Mouse (Mus musculus) B cell, adult 67 days (primary cell): ENCODE data around the gene Dedd2. TPM values are rescaled to one million over a fixed set of nuclear protein-coding genes. Genes with fewer than 3 reads are reported as not detected.

Source experiments
- total RNA-seq, 2 experiments: library from RNA; stranded (reverse); gene quantifications; 4 replicates each; pipeline ENCODE4 v1.2.4; 2023

Gene Dedd2
- 10 to 100 TPM; 72.0 to 99.0 TPM for total RNA-seq

DNA sequence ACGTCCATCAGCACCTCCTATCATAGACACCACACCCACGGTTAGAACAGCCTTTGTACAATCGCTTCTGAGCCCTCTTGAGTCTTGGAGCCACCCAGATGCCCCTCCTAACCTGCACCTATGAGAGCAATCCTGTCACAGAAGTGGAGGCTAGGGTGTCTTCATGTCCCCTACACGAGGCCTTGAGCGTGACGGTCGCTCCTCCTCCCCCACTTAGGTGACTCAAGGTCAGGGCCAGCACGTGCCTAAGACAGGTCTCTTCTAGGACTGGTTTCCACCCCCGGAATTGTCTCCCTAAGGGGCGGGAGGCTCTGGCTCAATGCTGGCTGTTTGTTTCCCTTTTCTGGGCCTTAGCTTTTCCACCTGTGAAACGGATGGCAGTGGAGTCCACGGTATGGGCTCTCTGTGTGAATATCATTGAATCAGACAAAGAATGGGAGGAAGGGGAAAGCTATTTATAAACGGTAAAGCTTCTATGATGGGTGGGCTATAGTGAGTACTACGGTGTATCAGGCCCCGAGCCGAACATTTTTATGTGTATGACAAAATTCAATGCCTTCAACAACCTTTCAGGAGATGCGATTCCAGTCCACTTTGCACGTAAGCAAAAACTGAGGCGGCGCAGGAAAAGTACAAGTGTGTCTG is at the start of gene Dedd2:
Dedd2 (minus strand) TSS at position 159 of the 645 bp plus-strand sequence.

DNA sequence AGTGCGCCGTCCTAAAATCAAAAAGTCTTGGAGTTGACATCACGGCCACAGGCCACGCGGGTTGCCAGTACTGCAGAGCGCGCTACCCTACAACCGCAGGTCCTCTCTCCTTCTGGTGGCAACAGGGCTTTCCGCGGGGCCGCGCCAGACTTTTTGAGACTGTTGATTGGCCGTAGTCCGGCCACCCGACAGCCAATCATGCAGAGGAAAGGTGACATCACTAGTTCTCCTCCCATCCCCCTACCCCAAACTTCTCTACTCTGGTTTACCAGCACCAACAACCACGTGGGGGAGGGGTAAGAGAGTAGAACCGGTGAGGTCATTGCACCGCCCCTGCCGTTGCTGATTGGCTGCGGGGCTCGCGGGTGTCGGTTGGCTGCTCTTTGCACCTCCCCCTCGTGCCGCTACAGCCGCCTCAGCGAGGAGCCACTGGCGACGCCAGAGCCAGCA is 46.9 kb upstream of the Dedd2 start, which contains the start of gene Cic:
Cic (plus strand) TSS at position 404 of the 450 bp plus-strand sequence.

DNA sequence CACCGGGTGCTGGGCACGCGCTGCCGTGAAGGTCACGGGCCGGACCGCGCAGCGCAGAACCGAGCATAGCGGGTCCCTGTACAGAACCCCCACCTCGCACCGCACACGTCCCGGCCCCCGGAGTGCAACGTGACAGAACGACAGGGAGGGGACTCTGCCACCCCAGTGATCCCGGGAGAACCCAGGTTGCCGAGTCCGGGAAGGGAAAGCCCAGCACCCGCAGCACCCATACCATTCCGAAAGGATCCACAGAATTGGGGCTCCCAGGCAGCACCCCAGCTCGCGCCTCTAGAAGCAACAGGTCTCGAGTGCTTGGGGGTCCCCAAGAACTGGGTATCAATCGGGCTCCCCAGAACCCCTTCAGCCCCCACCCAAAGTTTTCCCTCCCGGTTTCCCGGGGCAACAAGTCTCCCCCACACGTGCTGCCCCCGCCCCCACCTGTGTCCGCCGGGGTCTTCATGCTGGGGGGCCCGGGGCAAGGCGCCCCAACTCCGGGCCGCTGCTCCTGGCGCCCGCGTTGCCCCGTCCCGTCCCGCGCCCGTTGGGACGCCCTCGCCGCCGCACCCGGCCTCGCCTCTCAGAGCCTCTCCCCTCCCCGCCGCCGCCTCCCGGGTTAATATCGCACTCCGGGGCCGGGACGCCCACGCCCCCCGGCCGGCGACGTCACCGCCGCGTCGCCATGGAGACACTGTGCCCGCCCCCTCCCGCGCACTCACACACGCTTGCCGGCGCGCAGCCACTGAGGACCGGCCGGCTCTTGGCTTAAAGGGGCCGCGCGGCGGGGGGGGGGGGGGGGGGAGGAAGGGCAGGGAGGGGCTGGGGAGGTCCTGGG is 29.9 kb upstream of the Dedd2 start, which contains the start of gene Erf:
Erf (minus strand) TSS at position 621 of the 832 bp plus-strand sequence.

DNA sequence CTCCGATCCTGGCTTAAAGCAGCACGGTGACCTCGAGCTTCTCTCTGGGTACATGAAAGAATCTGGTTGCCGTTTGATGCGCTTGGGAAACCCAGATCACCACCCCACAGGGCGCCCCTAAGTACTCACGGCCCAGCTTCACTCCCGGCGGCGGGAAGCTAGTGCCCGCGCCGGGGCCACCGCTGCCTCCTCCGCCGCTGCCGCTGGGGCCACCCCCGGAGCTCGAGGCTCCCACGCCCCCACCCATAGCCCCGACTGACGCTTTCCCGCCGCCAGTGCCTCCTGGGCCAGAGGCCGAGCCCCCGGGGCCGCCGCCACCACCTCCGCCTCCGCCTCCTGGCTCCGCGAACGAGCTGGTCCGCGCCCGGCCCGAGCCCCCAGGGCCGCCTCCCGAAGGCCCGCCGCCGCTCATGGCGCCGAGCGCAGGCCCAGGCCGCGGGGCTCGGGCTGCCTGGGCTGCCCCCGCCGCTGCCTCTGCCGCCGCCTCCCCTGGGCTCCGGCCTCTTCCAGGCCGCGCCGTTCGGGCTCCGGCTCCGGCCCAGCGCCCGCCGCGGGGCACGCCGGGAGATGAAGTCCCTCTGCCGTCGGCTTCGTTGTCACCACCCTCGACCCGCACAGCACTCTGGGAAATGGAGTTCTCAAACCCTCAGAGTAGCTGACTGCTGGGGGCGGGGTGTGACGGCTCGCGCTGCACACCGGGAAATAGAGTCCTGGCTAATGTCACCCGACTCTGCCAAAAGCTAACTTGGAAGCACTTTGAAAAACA is 17.0 kb upstream of the Dedd2 start, which contains the start of gene Gsk3a:
Gsk3a (minus strand) TSS at position 603 of the 766 bp plus-strand sequence.

DNA sequence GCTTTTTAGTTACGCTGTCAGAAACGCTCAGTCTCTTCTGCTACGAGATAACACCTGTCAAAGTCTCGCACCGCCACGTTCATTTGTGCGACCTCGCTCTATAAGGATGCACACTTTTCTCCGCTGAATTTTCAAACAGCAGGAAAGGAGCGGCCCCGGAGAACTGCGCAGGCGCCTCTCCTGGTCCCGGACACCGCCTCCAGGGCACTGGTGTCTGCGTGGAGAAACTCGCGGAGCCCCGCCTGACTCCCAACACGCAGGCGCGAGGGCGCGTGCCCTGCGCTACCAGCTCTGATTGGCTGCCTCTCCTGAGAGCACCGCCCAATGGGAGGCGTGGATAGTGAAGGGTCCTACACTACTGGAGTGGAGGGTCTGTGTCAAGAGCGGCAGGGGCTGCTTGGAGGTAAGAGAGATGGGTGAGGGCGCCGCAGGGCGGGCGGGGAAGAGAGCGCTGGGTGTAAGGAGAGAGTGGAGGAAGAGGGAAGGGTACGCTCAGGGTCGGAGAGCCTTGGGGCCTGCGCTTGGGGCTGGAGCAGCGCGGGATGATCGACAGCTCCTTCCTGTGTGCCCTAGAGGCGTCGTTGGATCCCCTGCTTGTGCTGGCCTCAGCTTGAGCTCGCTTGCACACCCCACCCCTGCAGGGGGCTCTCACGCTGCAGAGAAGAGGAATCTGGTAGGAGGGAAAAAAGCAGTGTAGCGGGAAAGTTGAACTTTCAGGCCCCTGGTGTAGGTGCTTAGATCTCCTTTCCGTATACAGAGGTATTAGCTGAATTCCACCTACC is 878 bp upstream of the Dedd2 start, which contains the start of gene Zfp526:
Zfp526 (plus strand) TSS at position 324 of the 782 bp plus-strand sequence.

DNA sequence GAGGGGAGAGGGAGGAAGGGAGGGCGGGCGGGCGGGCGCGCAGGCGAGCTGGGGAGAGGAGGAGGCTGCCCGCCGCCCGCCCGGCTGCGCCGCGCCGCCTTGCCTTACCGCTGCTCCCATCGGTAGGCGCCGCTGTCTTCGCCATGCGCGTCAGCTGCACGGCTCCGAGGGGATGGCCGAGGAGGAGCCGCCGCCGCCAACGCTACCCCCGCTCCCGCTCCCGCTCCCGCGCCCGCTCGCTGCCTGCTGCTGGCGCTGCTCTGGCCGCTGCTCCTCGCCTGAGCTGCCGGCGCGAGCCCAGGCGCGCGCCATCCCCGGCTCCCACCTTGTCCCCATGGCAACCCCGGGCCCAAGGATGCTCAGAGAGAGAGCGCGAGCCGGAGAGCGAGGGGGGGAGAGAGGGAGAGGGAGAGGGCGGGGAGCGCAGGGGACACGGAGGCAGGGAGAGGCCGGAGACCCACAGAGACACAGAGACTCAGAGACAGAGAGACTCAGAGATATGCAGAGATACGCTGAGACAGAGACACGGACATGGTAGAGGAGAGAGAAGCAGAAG is 40.7 kb downstream of the Dedd2 start, which contains the start of gene Pou2f2:
Pou2f2 (minus strand) TSS at position 121 of the 556 bp plus-strand sequence.

Other genes with a start within 250 kb of the Dedd2 start
- gene Rabac1, start 247.9 kb downstream of the Dedd2 start, total RNA-seq = 100 to 1,000 TPM; 193 to 204 TPM
- gene Atp1a3, start 214.7 kb downstream of the Dedd2 start, total RNA-seq = under 1 TPM; 0.42 to 0.87 TPM
- gene Grik5, start 148.3 kb downstream of the Dedd2 start, total RNA-seq = 1 to 10 TPM; 2.7 to 3.4 TPM
- gene Zfp574, start 148.0 kb downstream of the Dedd2 start, total RNA-seq = 10 to 100 TPM; 18.7 to 20.9 TPM
- gene Pou2f2, start 40.9 kb downstream of the Dedd2 start, total RNA-seq = 100 to 1,000 TPM; 211 to 226 TPM
- 10 to 100 TPM; 15.8 to 18.2 TPM for gene Zfp526, start 810 bp upstream of the Dedd2 start, total RNA-seq
- 10 to 100 TPM; 90.4 to 94.6 TPM for gene Gsk3a, start 17.2 kb upstream of the Dedd2 start, total RNA-seq
- gene Erf, start 30.1 kb upstream of the Dedd2 start, total RNA-seq = 10 to 100 TPM; 19.0 to 23.4 TPM
- gene Cic, start 47.1 kb upstream of the Dedd2 start, total RNA-seq = 100 to 1,000 TPM; 334 to 343 TPM
- gene Pafah1b3, start 77.4 kb upstream of the Dedd2 start, total RNA-seq = 10 to 100 TPM; 56.9 to 65.6 TPM
- under 1 TPM in 1 of 2 experiments, not detected in 1; 0.44 TPM for gene Prr19, start 80.8 kb upstream of the Dedd2 start, total RNA-seq
- not detected for gene Tmem145, start 85.5 kb upstream of the Dedd2 start, total RNA-seq
- gene Megf8, start 96.5 kb upstream of the Dedd2 start, total RNA-seq = 1 to 10 TPM; 1.6 to 2.5 TPM
- not detected for gene Cnfn, start 149.1 kb upstream of the Dedd2 start, total RNA-seq
- gene Lipe, start 178.1 kb upstream of the Dedd2 start, total RNA-seq = 10 to 100 TPM; 36.6 to 43.5 TPM
- gene Cxcl17, start 192.3 kb upstream of the Dedd2 start, total RNA-seq = not detected